Mouse (Mus musculus) kidney, adult 2 months (tissue): Measurements from ENCODE around the gene P2rx3.

Experiments
- CTCF ChIP-seq: fragments of 200-500 bp; conservative IDR thresholded peaks from 2 replicates; pipeline ENCODE4 v1.5.1; 2011; ENCODE audit warnings: low read depth, mild to moderate bottlenecking, control low read depth, low read length, moderate library complexity, mixed read lengths; ENCODE audit not compliant: insufficient read depth, insufficient read length
- POLR2A ChIP-seq: fragments of 200-500 bp; IDR thresholded peaks from one replicate; pipeline ENCODE4 v1.6.1; 2011; ENCODE audit warnings: low read depth, low read length, control low read depth

DNA sequence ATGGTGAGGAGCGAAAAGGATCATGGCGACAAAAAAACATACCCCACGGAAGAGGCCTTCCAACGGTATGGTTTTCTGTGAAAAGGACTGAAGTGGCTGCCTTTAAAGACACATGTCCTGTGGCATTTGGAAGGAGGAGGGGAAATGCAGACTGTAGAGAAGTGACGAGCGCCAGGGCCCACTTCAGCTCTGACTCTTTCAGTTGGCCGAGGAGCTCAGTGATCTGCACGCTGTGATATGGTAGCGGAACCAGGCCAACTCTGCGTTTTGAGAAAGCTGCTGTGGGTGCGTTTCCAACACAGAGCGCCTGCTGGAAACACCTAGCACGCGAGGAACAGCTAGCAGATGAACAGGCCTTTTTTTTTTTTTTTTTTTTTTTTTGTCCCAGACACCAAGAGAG is 24.6 kb downstream of the P2rx3 start:
- TF ChIP-seq CTCF (no peak), POLR2A (no peak)
